Mouse (Mus musculus) cerebellum, adult 2 months (tissue): ENCODE measurements around the gene Rasgef1b. TPM values are rescaled to one million over a fixed set of nuclear protein-coding genes. Genes with fewer than 3 reads are reported as not detected.

Experiments
- DNase-seq, 2 experiments: peaks; one replicate each; pipeline ENCODE4 v3.0.0; 2021
- H3K27ac ChIP-seq: fragments of 200-500 bp; 2 replicates; pipeline ENCODE4 v1.5.1; 2012; ENCODE audit warnings: low read length, control low read depth, inconsistent platforms; ENCODE audit not compliant: insufficient read depth
- H3K27me3 ChIP-seq: fragments of 200-500 bp; 2 replicates; pipeline ENCODE4 v1.6.1; 2012; ENCODE audit warnings: inconsistent platforms, mild to moderate bottlenecking, low read length, moderate library complexity; ENCODE audit not compliant: control insufficient read depth, insufficient read depth
- H3K4me1 ChIP-seq: fragments of 200-500 bp; 2 replicates; pipeline ENCODE4 v1.6.1; 2011; ENCODE audit warnings: low read length; ENCODE audit not compliant: control insufficient read depth, insufficient read depth
- H3K4me3 ChIP-seq: fragments of 200-500 bp; replicated peaks from 2 replicates; pipeline ENCODE3; 2011; ENCODE audit warnings: mild to moderate bottlenecking, low read depth, low read length, control low read depth; ENCODE audit not compliant: insufficient read depth
- CTCF ChIP-seq: fragments of 200-500 bp; IDR thresholded peaks from 2 replicates; pipeline ENCODE4 v1.5.1; 2011; ENCODE audit warnings: low read depth, mild to moderate bottlenecking, control low read depth, low read length, moderate library complexity, borderline replicate concordance; ENCODE audit not compliant: insufficient read depth
- POLR2A ChIP-seq: fragments of 200-500 bp; IDR thresholded peaks from 2 replicates; pipeline ENCODE4 v1.6.1; 2011; ENCODE audit warnings: low read length, control low read depth, borderline replicate concordance; ENCODE audit not compliant: insufficient read depth
- WGBS: fragments of 180-500 bp; shearing (Covaris S2); methylation state at CpG from one replicate; pipeline ENCODE4 v1.1.7; 2018; 5-methylcytosine and 5-hydroxymethylcytosine counted together
- polyA plus RNA-seq: library from polyadenylated mRNA; depleted of rRNA; stranded (reverse); fragments of >200 nt; gene quantifications from 2 replicates; pipeline ENCODE4 v1.2.3, GENCODE M21; 2012

Rasgef1b gene
- polyA plus RNA-seq, 1 experiment: 19.6 TPM

GRCm38 (mm10) chr5:99374460-99374859 is 354.4 kb downstream of the Rasgef1b start:
- H3K27me3 ChIP-seq: no peaks in the 10 kb centered on the region; the same call in 1 of the 2 replicates
- TF ChIP-seq CTCF (no peak), POLR2A (no peak)
- WGBS: 96% methylated on average over 6 of the region's 6 CpGs
- H3K4me1 ChIP-seq: no peaks in the 10 kb centered on the region
- H3K4me3 ChIP-seq: no peak overlapping the region
- no peak overlapping the region for H3K27ac ChIP-seq
- DNase-seq: no peak

GRCm38 (mm10) chr5:99373570-99374151 is 355.2 kb downstream of the Rasgef1b start:
- WGBS: 86% methylated on average over 8 of the region's 8 CpGs
- TF ChIP-seq POLR2A (no peak), CTCF (no peak)
- no peak for DNase-seq
- Histone ChIP-seq H3K27me3 (no peaks in the 10 kb centered on the region; the same call in 1 of the 2 replicates), H3K4me1 (no peaks in the 10 kb centered on the region), H3K27ac (no peak overlapping the region), H3K4me3 (no peak overlapping the region)

GRCm38 (mm10) chr5:99370636-99371035 is 358.2 kb downstream of the Rasgef1b start:
- H3K27ac ChIP-seq: no peak overlapping the region
- no peak for DNase-seq
- no peak overlapping the region for H3K4me3 ChIP-seq
- H3K27me3 ChIP-seq: no peaks in the 10 kb centered on the region; the same call in 1 of the 2 replicates
- no peaks in the 10 kb centered on the region for H3K4me1 ChIP-seq
- no peak for TF ChIP-seq CTCF
- TF ChIP-seq POLR2A: no peak
- WGBS: 95% methylated on average over 5 of the region's 5 CpGs

GRCm38 (mm10) chr5:99369256-99369655 is 359.6 kb downstream of the Rasgef1b start:
- no peak overlapping the region for H3K4me3 ChIP-seq
- no peaks in the 10 kb centered on the region for H3K4me1 ChIP-seq
- TF ChIP-seq POLR2A (no peak), CTCF (no peak)
- no peaks in the 10 kb centered on the region; the same call in 1 of the 2 replicates for H3K27me3 ChIP-seq
- WGBS: 90% methylated on average over 6 of the region's 6 CpGs
- no peak overlapping the region for H3K27ac ChIP-seq
- DNase-seq: no peak

GRCm38 (mm10) chr5:99368615-99369014 is 360.2 kb downstream of the Rasgef1b start:
- no peaks in the 10 kb centered on the region for H3K4me1 ChIP-seq
- H3K4me3 ChIP-seq: no peak overlapping the region
- no peak overlapping the region for H3K27ac ChIP-seq
- TF ChIP-seq POLR2A (no peak), CTCF (no peak)
- WGBS: 100% methylated on average over 1 of the region's 1 CpGs
- no peak for DNase-seq
- no peaks in the 10 kb centered on the region; the same call in 1 of the 2 replicates for H3K27me3 ChIP-seq

GRCm38 (mm10) chr5:99360531-99360930 is 368.3 kb downstream of the Rasgef1b start:
- no peak for DNase-seq

GRCm38 (mm10) chr5:99359251-99359650 is 369.6 kb downstream of the Rasgef1b start:
- TF ChIP-seq CTCF: no peak
- no peak for TF ChIP-seq POLR2A
- Histone ChIP-seq H3K4me1 (no peaks in the 10 kb centered on the region), H3K4me3 (no peak overlapping the region), H3K27ac (no peak overlapping the region), H3K27me3 (no peaks in the 10 kb centered on the region; the same call in 1 of the 2 replicates)
- 97% methylated on average over 5 of the region's 5 CpGs for WGBS
- no peak for DNase-seq

More at GRCm38 (mm10) chr5:99360531-99360930, 368.3 kb downstream of the Rasgef1b start:
- Histone ChIP-seq H3K27me3 (no peaks in the 10 kb centered on the region; the same call in 1 of the 2 replicates), H3K27ac (no peak overlapping the region), H3K4me3 (no peak overlapping the region), H3K4me1 (no peaks in the 10 kb centered on the region)
- TF ChIP-seq CTCF (no peak), POLR2A (no peak)
- WGBS: 84% methylated on average over 3 of the region's 3 CpGs

- 59% methylated on average over 5 of the region's 5 CpGs for WGBS
- DNase-seq: no peak
These were observed 374.2 kb downstream of the Rasgef1b start for GRCm38 (mm10) chr5:99354640-99355132.

More at GRCm38 (mm10) chr5:99354640-99355132, 374.2 kb downstream of the Rasgef1b start:
- Histone ChIP-seq H3K4me1 (no peaks in the 10 kb centered on the region), H3K4me3 (no peak overlapping the region), H3K27me3 (no peaks in the 10 kb centered on the region), H3K27ac (no peak overlapping the region)
- TF ChIP-seq CTCF (no peak), POLR2A (no peak)
